Mouse (Mus musculus): ENCODE data around the gene Gnb1. TPM values are rescaled to one million over a fixed set of nuclear protein-coding genes. Genes with fewer than 3 reads are reported as not detected.
A peak's percentile ranks its signal among the peaks of the same experiment; 100 is the strongest.

Gene Gnb1
- polyA plus RNA-seq, 1 experiment, result 265 TPM

DNA sequence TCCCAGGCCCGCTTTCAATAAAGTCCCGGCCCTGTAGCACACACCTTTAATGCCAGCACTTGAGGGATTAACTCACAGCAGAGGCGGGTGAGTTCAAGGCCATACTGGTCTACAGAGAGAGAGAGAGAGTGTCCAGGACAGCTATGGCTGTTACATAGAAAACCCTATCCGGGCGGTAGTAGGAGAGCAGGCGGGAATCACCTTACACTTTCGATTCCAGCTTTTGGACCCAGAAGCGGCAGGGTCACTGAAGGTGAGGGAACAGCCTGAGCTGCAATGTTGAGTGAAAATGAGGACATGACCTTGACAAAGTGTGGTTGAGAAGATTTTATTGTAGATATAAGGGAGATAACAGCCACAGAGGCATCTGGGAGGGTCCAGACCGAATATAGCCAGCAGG lies 82.7 kb downstream of the Gnb1 start:
- Histone ChIP-seq H3K4me3 (no peak overlapping the region), H3K27me3 (ENCODE audit: control insufficient read depth, insufficient read depth, insufficient read length) (no peaks in the 10 kb centered on the region), H3K36me3 (ENCODE audit: control insufficient read depth, insufficient read depth) (peaks cover 12% of the 10 kb centered on the region), H3K4me2 (ENCODE audit: low read depth) (no peak overlapping the region), H3ac (ENCODE audit: control insufficient read depth, insufficient read length) (no peak overlapping the region), H3K79me2 (ENCODE audit: control insufficient read depth, insufficient read depth) (peaks cover 74% of the 10 kb centered on the region)
- no peak for TF ChIP-seq MAX (IDR thresholded peaks at IDR 0.05; ENCODE audit: low read depth)
- no peak for TF ChIP-seq POLR2AphosphoS2 (IDR thresholded peaks at IDR 0.05; ENCODE audit: insufficient read length, low read depth)
- no peak for TF ChIP-seq POLR2A (IDR thresholded peaks at IDR 0.05; ENCODE audit: insufficient read length, low read depth)
- TF ChIP-seq E2F4 (IDR thresholded peaks at IDR 0.05; ENCODE audit: insufficient read depth), result no peak
- no peak for TF ChIP-seq MYOG (IDR thresholded peaks at IDR 0.05; ENCODE audit: control insufficient read depth in 1 of 3, insufficient read depth in 1 of 3, insufficient read length in 2 of 3, low read depth in 2 of 3)
- TF ChIP-seq TCF3 (IDR thresholded peaks at IDR 0.05; ENCODE audit: insufficient read length, low read depth), result no peak
- TF ChIP-seq USF1 (IDR thresholded peaks at IDR 0.05; ENCODE audit: low read depth), result no peak
- TF ChIP-seq SRF (IDR thresholded peaks at IDR 0.05; ENCODE audit: control insufficient read depth, insufficient read length, low read depth), result no peak
- TF ChIP-seq TCF12 (IDR thresholded peaks at IDR 0.05; ENCODE audit: insufficient read depth, poor library complexity, severe bottlenecking), result no peak
- no peak for TF ChIP-seq CEBPB (IDR thresholded peaks at IDR 0.05; ENCODE audit: insufficient read depth, poor library complexity, severe bottlenecking)
- no peak for TF ChIP-seq REST (IDR thresholded peaks at IDR 0.05; ENCODE audit: insufficient read depth, insufficient read length)
- TF ChIP-seq MYOD1 (IDR thresholded peaks at IDR 0.05; ENCODE audit: control insufficient read depth in 1 of 3, insufficient read length in 2 of 3, low read depth in 2 of 3), result no peak

GRCm38 (mm10) chr4:155574931-155575330 lies 83.8 kb downstream of the Gnb1 start:
- Histone ChIP-seq H3K4me2 (ENCODE audit: low read depth) (peak overlapping the region; percentile 32), H3K27me3 (ENCODE audit: control insufficient read depth, insufficient read depth, insufficient read length) (no peaks in the 10 kb centered on the region), H3K36me3 (ENCODE audit: control insufficient read depth, insufficient read depth) (peaks cover 16% of the 10 kb centered on the region), H3K4me3 (no peak overlapping the region), H3ac (ENCODE audit: control insufficient read depth, insufficient read length) (no peak overlapping the region), H3K79me2 (ENCODE audit: control insufficient read depth, insufficient read depth) (peaks cover 63% of the 10 kb centered on the region)
- TF ChIP-seq MYOG (IDR thresholded peaks at IDR 0.05; ENCODE audit: control insufficient read depth in 1 of 3, insufficient read depth in 1 of 3, insufficient read length in 2 of 3, low read depth in 2 of 3) (peak in 1 of 3 experiments; percentile 39), USF1 (IDR thresholded peaks at IDR 0.05; ENCODE audit: low read depth) (no peak), TCF12 (IDR thresholded peaks at IDR 0.05; ENCODE audit: insufficient read depth, poor library complexity, severe bottlenecking) (no peak), SRF (IDR thresholded peaks at IDR 0.05; ENCODE audit: control insufficient read depth, insufficient read length, low read depth) (no peak), E2F4 (IDR thresholded peaks at IDR 0.05; ENCODE audit: insufficient read depth) (no peak), MYOD1 (IDR thresholded peaks at IDR 0.05; ENCODE audit: control insufficient read depth in 1 of 3, insufficient read length in 2 of 3, low read depth in 2 of 3) (peak in 1 of 3 experiments; percentile 59), POLR2AphosphoS2 (IDR thresholded peaks at IDR 0.05; ENCODE audit: insufficient read length, low read depth) (no peak), MAX (IDR thresholded peaks at IDR 0.05; ENCODE audit: low read depth) (no peak), POLR2A (IDR thresholded peaks at IDR 0.05; ENCODE audit: insufficient read length, low read depth) (no peak), REST (IDR thresholded peaks at IDR 0.05; ENCODE audit: insufficient read depth, insufficient read length) (no peak), TCF3 (IDR thresholded peaks at IDR 0.05; ENCODE audit: insufficient read length, low read depth) (no peak), CEBPB (IDR thresholded peaks at IDR 0.05; ENCODE audit: insufficient read depth, poor library complexity, severe bottlenecking) (no peak)

- no peak overlapping the region for H3ac ChIP-seq (ENCODE audit: control insufficient read depth, insufficient read length)
- no peak overlapping the region for H3K4me2 ChIP-seq (ENCODE audit: low read depth)
- no peak for TF ChIP-seq MYOD1 (IDR thresholded peaks at IDR 0.05; ENCODE audit: control insufficient read depth in 1 of 3, insufficient read length in 2 of 3, low read depth in 2 of 3)
- TF ChIP-seq USF1 (IDR thresholded peaks at IDR 0.05; ENCODE audit: low read depth), result no peak
- TF ChIP-seq E2F4 (IDR thresholded peaks at IDR 0.05; ENCODE audit: insufficient read depth), result no peak
- TF ChIP-seq CEBPB (IDR thresholded peaks at IDR 0.05; ENCODE audit: insufficient read depth, poor library complexity, severe bottlenecking), result no peak
- peaks cover 16% of the 10 kb centered on the region for H3K36me3 ChIP-seq (ENCODE audit: control insufficient read depth, insufficient read depth)
- peaks cover 57% of the 10 kb centered on the region for H3K79me2 ChIP-seq (ENCODE audit: control insufficient read depth, insufficient read depth)
- H3K4me3 ChIP-seq, result no peak overlapping the region
- H3K27me3 ChIP-seq (ENCODE audit: control insufficient read depth, insufficient read depth, insufficient read length), result no peaks in the 10 kb centered on the region
Measured at GRCm38 (mm10) chr4:155575521-155575920, 84.4 kb downstream of the Gnb1 start.

DNA sequence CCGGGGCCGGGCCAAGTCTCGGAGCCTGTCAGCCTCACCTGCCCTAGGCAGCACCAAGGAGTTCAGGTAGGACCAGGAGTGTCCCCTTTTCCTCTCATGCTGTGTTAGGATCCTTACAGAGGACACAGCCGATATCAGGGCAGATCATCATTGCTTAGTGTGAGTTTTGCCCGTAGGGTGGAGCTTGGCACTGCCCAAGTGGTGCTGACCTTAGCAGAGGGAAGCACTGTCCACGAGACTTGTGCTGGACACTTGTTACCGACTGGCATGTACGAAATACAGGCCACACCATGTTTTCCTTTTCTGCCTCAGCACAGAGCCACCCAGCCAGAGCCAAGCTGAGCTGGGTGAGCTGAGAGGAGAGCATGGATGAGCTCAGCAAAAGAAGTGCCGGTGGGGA lies 86.0 kb downstream of the Gnb1 start:
- peaks cover 16% of the 10 kb centered on the region for H3K36me3 ChIP-seq (ENCODE audit: control insufficient read depth, insufficient read depth)
- peaks cover 41% of the 10 kb centered on the region for H3K79me2 ChIP-seq (ENCODE audit: control insufficient read depth, insufficient read depth)
- no peak for TF ChIP-seq POLR2AphosphoS2 (IDR thresholded peaks at IDR 0.05; ENCODE audit: insufficient read length, low read depth)
- no peak for TF ChIP-seq SRF (IDR thresholded peaks at IDR 0.05; ENCODE audit: control insufficient read depth, insufficient read length, low read depth)
- no peak for TF ChIP-seq REST (IDR thresholded peaks at IDR 0.05; ENCODE audit: insufficient read depth, insufficient read length)
- no peak for TF ChIP-seq USF1 (IDR thresholded peaks at IDR 0.05; ENCODE audit: low read depth)
- no peak for TF ChIP-seq TCF3 (IDR thresholded peaks at IDR 0.05; ENCODE audit: insufficient read length, low read depth)
- no peak for TF ChIP-seq POLR2A (IDR thresholded peaks at IDR 0.05; ENCODE audit: insufficient read length, low read depth)
- TF ChIP-seq MYOD1 (IDR thresholded peaks at IDR 0.05; ENCODE audit: control insufficient read depth in 1 of 3, insufficient read length in 2 of 3, low read depth in 2 of 3), result no peak
- TF ChIP-seq TCF12 (IDR thresholded peaks at IDR 0.05; ENCODE audit: insufficient read depth, poor library complexity, severe bottlenecking), result no peak
- TF ChIP-seq CEBPB (IDR thresholded peaks at IDR 0.05; ENCODE audit: insufficient read depth, poor library complexity, severe bottlenecking), result no peak
- H3K4me2 ChIP-seq (ENCODE audit: low read depth), result no peak overlapping the region
- no peak overlapping the region for H3K4me3 ChIP-seq
- no peaks in the 10 kb centered on the region for H3K27me3 ChIP-seq (ENCODE audit: control insufficient read depth, insufficient read depth, insufficient read length)
- no peak overlapping the region for H3ac ChIP-seq (ENCODE audit: control insufficient read depth, insufficient read length)

GRCm38 (mm10) chr4:155577741-155578140 lies 86.6 kb downstream of the Gnb1 start:
- TF ChIP-seq SRF (IDR thresholded peaks at IDR 0.05; ENCODE audit: control insufficient read depth, insufficient read length, low read depth) (no peak), POLR2A (IDR thresholded peaks at IDR 0.05; ENCODE audit: insufficient read length, low read depth) (no peak), USF1 (IDR thresholded peaks at IDR 0.05; ENCODE audit: low read depth) (no peak), MYOG (IDR thresholded peaks at IDR 0.05; ENCODE audit: control insufficient read depth in 1 of 3, insufficient read depth in 1 of 3, insufficient read length in 2 of 3, low read depth in 2 of 3) (no peak), MAX (IDR thresholded peaks at IDR 0.05; ENCODE audit: low read depth) (no peak), E2F4 (IDR thresholded peaks at IDR 0.05; ENCODE audit: insufficient read depth) (no peak), REST (IDR thresholded peaks at IDR 0.05; ENCODE audit: insufficient read depth, insufficient read length) (no peak), CEBPB (IDR thresholded peaks at IDR 0.05; ENCODE audit: insufficient read depth, poor library complexity, severe bottlenecking) (no peak), TCF12 (IDR thresholded peaks at IDR 0.05; ENCODE audit: insufficient read depth, poor library complexity, severe bottlenecking) (no peak), TCF3 (IDR thresholded peaks at IDR 0.05; ENCODE audit: insufficient read length, low read depth) (no peak), POLR2AphosphoS2 (IDR thresholded peaks at IDR 0.05; ENCODE audit: insufficient read length, low read depth) (no peak)
- peaks cover 16% of the 10 kb centered on the region for H3K36me3 ChIP-seq (ENCODE audit: control insufficient read depth, insufficient read depth)
- H3K79me2 ChIP-seq (ENCODE audit: control insufficient read depth, insufficient read depth), result peaks cover 35% of the 10 kb centered on the region
- H3K4me3 ChIP-seq, result no peak overlapping the region
- no peak overlapping the region for H3K4me2 ChIP-seq (ENCODE audit: low read depth)
- H3ac ChIP-seq (ENCODE audit: control insufficient read depth, insufficient read length), result no peak overlapping the region
- H3K27me3 ChIP-seq (ENCODE audit: control insufficient read depth, insufficient read depth, insufficient read length), result no peaks in the 10 kb centered on the region
